Mouse (Mus musculus) left cerebral cortex, adult 9 months (tissue): ENCODE data around the gene Abi3bp.

Experiments used
- DNase-seq, 2 experiments: peaks; one replicate each; pipeline ENCODE4 v3.0.0; 2022; ENCODE audit warnings: low spot score in 2 of 2

Abi3bp gene

GRCm38 (mm10) chr16:56686747-56687146, 209.1 kb downstream of the Abi3bp start:
- no peak for DNase-seq

- no peak for DNase-seq
These were observed 213.0 kb downstream of the Abi3bp start for GRCm38 (mm10) chr16:56690715-56691114.

GRCm38 (mm10) chr16:56696448-56696847, 218.8 kb downstream of the Abi3bp start:
- DNase-seq, result no peak

GRCm38 (mm10) chr16:56700898-56701297, 223.2 kb downstream of the Abi3bp start:
- DNase-seq, result no peak

- no peak for DNase-seq
These were observed 228.1 kb downstream of the Abi3bp start for GRCm38 (mm10) chr16:56705731-56706130.

- DNase-seq, result no peak
These were observed 232.4 kb downstream of the Abi3bp start for GRCm38 (mm10) chr16:56710071-56710470.

- DNase-seq, result no peak
These were observed 237.9 kb downstream of the Abi3bp start for GRCm38 (mm10) chr16:56715608-56716007.

GRCm38 (mm10) chr16:56716557-56717179, 239.0 kb downstream of the Abi3bp start:
- DNase-seq, result peak in 1 of 2 experiments; percentile 7

GRCm38 (mm10) chr16:56717224-56718200, 239.8 kb downstream of the Abi3bp start, which contains the start of gene Tfg:
Gene Tfg, minus strand, starts transcription at chr16:56717450.
- DNase-seq, result peak; percentile 97 to 99

- DNase-seq, result no peak
These were observed 241.4 kb downstream of the Abi3bp start for GRCm38 (mm10) chr16:56719031-56719430.

GRCm38 (mm10) chr16:56722357-56722756, 244.7 kb downstream of the Abi3bp start:
- no peak for DNase-seq

GRCm38 (mm10) chr16:56724927-56725326, 247.2 kb downstream of the Abi3bp start:
- DNase-seq, result no peak

GRCm38 (mm10) chr16:56729060-56729459, 251.4 kb downstream of the Abi3bp start:
- DNase-seq, result no peak
